8 mouse cellular contexts compared by ENCODE assay signal in the genomic region with DNA sequence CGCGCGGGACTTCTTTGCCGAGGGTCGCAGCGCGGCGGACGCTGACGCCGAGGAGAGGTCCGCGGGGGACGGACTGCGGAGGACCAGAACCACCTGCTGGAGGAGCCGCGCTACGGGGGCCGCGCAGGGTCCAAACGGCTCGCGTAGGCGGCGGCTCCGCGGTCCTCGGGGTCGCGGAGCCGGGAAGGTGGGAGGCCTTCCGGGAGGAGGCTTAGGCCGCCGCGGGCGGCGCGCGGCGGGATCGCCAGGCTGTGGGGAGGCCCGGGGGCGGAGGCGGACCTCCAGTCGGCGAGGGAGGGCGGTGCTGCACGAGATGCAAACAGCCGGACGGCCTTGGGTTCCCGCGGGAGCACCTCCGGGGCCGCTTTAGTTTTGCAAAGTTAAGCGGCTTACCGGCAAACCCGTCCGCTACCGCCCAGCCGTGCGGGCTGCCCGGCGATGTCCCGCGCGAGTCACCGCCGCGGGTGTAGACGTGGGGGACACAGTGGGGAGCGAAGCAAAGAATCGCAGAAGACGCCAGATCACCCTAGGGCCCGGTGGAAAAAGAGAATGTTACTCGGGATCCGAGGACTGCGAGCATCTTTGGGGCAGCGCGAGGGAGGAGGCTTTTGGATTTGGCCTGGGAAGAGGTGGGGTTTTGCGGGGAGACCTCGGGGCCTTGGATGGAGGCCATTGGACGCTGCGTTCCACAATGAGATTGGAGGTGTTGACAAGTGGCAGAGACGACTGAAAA. TPM values are rescaled to one million over a fixed set of nuclear protein-coding genes. Genes with fewer than 3 reads are reported as not detected.
DNase-seq lines count a peak whose midpoint lies in the region; ATAC-seq and TF ChIP-seq lines count a peak whose summit lies in the region.

No protein-coding gene starts in this region.

- no peaks in the 10 kb centered on the region for H3K36me3 ChIP-seq in hindbrain, embryonic 13.5 days
- H3K36me3 ChIP-seq in macrophage (ENCODE audit: inconsistent target): no peaks in the 10 kb centered on the region

- POLR2A ChIA-PET in Patski (lab: Charles Lee): no interaction called here

- WGBS in hindbrain, embryonic 13.5 days: under 1% methylated on average over 80 of the region's 84 CpGs
- 1% methylated on average over 75 of the region's 84 CpGs for WGBS in macrophage (ENCODE audit: missing documents)

- no peaks in the 10 kb centered on the region for H3K79me2 ChIP-seq in macrophage (ENCODE audit: inconsistent target)

- H3K4me1 ChIP-seq in hindbrain, embryonic 13.5 days (replicated peaks): peaks cover 20% of the 10 kb centered on the region

- peak overlapping the region; percentile 83 for H3K27ac ChIP-seq in hindbrain, embryonic 13.5 days
- no peak overlapping the region for H3K27ac ChIP-seq in macrophage

- in situ Hi-C loops in Patski (cut with MboI; ENCODE audit: low pct_unique_long_range_greater_than_20kb): no loop called here

- CTCF ChIA-PET in Patski (lab: Charles Lee): no interaction called here

- H3K4me2 ChIP-seq in hindbrain, embryonic 13.5 days: peak overlapping the region; percentile 79

- TF ChIP-seq CTCF in Patski (IDR thresholded peaks at IDR 0.05): no peak

- no peak for DNase-seq in Patski (ENCODE audit: low read depth, low spot score)
- peak; percentile 39 for DNase-seq in cerebellum, adult 9-10 months
- peak; percentile 17 to 59 for DNase-seq in frontal cortex, postnatal 10 days (ENCODE audit: low spot score in 2 of 2)
- DNase-seq in left cerebral cortex, adult 18-20 months (ENCODE audit: low spot score in 2 of 2): peak; percentile 36 to 45
- DNase-seq in right cerebral cortex, postnatal 25 days: peak; percentile 58
- DNase-seq in urinary bladder, postnatal 36 days (ENCODE audit: low spot score in 2 of 2): peak; percentile 44 to 71

- H3K4me3 ChIP-seq in hindbrain, embryonic 13.5 days: peak overlapping the region; percentile 87
- peak overlapping the region; percentile 23 for H3K4me3 ChIP-seq in macrophage (ENCODE audit: inconsistent target)

- peak overlapping the region; percentile 89 for H3K9ac ChIP-seq in hindbrain, embryonic 13.5 days

- peak; percentile 92 for ATAC-seq in Patski
- peak; percentile 84 for ATAC-seq in hindbrain, embryonic 13.5 days (ENCODE audit: low FRiP score)

- no peaks in the 10 kb centered on the region for H3K9me3 ChIP-seq in hindbrain, embryonic 13.5 days

- no peaks in the 10 kb centered on the region for H3K27me3 ChIP-seq in Patski
- H3K27me3 ChIP-seq in hindbrain, embryonic 13.5 days: peaks cover 10% of the 10 kb centered on the region; the same call in 1 of the 2 replicates

RNA-seq across cellular contexts. Expression of gene Gkap1, which starts 1.1 kb away (rescaled TPM):
- polyA plus RNA-seq in Patski (2021) (70.2 TPM), macrophage (2018) (19.3 to 36.5 TPM (median 25.1 TPM) in 3 replicates)
- polyA plus RNA-seq in hindbrain, embryonic 13.5 days (2015; fragmentation: Nextera tagmentation; extraction: Ambion mirVana): 28.4 and 31.0 TPM in 2 replicates
- 10 to 100 TPM; 17.4 to 18.2 TPM for total RNA-seq in left cerebral cortex, adult 18-20 months (2021)
- 10 to 100 TPM; 15.5 to 44.4 (median 28.6) TPM for total RNA-seq in macrophage (2018; cell fraction: chromatin; rRNA removed)
- total RNA-seq in macrophage (2018; cell fraction: cytosol; rRNA removed): 10 to 100 TPM; 10.4 to 24.3 (median 16.6) TPM
- total RNA-seq in macrophage (2018; cell fraction: nucleus; rRNA removed): 10 to 100 TPM in 23 of 26 experiments, 1 to 10 TPM in 3; 8.1 to 36.0 (median 17.0) TPM

RNA-seq across cellular contexts. Expression of gene Ubqln1, which starts 59.0 kb away (rescaled TPM):
- polyA plus RNA-seq in Patski (2021): 132 TPM
- 125 and 126 TPM in 2 replicates for polyA plus RNA-seq in hindbrain, embryonic 13.5 days (2015; fragmentation: Nextera tagmentation; extraction: Ambion mirVana)
- total RNA-seq in left cerebral cortex, adult 18-20 months (2021): 100 to 1,000 TPM; 155 to 162 TPM
- total RNA-seq in macrophage (2018; cell fraction: chromatin; rRNA removed): 10 to 100 TPM; 15.3 to 49.2 (median 34.0) TPM
- total RNA-seq in macrophage (2018; cell fraction: cytosol; rRNA removed): 10 to 100 TPM; 59.5 to 74.1 (median 66.3) TPM
- total RNA-seq in macrophage (2018; cell fraction: nucleus; rRNA removed): 10 to 100 TPM; 23.6 to 67.9 (median 41.5) TPM
- 51.3 to 88.5 TPM (median 66.0 TPM) in 3 replicates for polyA plus RNA-seq in macrophage (2018)
